Mouse (Mus musculus) bone marrow, adult 2 months (tissue): Measurements from ENCODE around the gene Fundc1.

ENCODE experiments used
- CTCF ChIP-seq: fragments of 200-500 bp; IDR thresholded peaks from 2 replicates; pipeline ENCODE4 v1.5.1; 2011; ENCODE audit warnings: low read length, control low read depth; ENCODE audit not compliant: control insufficient read depth, insufficient read depth
- POLR2A ChIP-seq: fragments of 200-500 bp; IDR thresholded peaks from 2 replicates; pipeline ENCODE4 v1.6.1; 2011; ENCODE audit warnings: low read depth, mild to moderate bottlenecking, control low read depth, low read length, borderline replicate concordance; ENCODE audit not compliant: control insufficient read depth

- TF ChIP-seq CTCF (no peak), POLR2A (no peak)
Observed at GRCm38 (mm10) chrX:17558746-17559145, 13.4 kb downstream of the Fundc1 start.
